Mouse (Mus musculus) adrenal gland, adult 8-10 months (tissue): ENCODE measurements around the gene Gpx7. TPM values are rescaled to one million over a fixed set of nuclear protein-coding genes. Genes with fewer than 3 reads are reported as not detected.
A peak's percentile ranks its signal among the peaks of the same experiment; 100 is the strongest.
"Not testable (repeated sequence)": the region's sequence is repeated elsewhere in the genome, so short reads cannot be mapped to it uniquely, and the experiment has no call there.

Source experiments
- DNase-seq: peaks from one replicate; pipeline ENCODE4 v3.0.0; 2022
- total RNA-seq, 4 experiments: library from RNA; stranded (reverse); gene quantifications; 2 replicates each; pipeline ENCODE4 v1.2.4; 2022

Gene Gpx7
- total RNA-seq, 4 experiments from 2014 or later, result 5.5 to 8.7 (median 7.0) TPM

DNA sequence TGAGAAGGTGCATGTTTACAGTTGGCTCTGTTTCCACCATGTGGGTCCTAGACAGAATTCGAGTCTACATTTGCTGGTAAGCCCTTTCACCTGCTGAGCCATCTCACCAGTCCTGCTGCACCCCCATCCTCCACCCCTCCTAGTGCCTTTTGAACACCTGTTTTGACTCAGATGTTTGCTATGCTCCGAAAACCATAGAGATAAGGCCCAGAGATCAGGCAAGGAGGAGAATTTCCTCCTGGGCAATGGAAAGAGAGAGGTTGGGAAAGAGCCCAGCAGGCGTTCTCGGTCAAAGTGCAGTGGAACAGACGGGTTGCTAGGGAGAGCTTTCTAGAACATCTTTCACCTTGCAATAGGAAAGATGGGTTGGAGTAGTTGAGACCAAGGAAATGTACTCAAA, 15.6 kb downstream of the Gpx7 start:
- DNase-seq, result no peak

- no peak for DNase-seq
Observed at GRCm38 (mm10) chr4:108388741-108389140, 18.0 kb downstream of the Gpx7 start.

DNA sequence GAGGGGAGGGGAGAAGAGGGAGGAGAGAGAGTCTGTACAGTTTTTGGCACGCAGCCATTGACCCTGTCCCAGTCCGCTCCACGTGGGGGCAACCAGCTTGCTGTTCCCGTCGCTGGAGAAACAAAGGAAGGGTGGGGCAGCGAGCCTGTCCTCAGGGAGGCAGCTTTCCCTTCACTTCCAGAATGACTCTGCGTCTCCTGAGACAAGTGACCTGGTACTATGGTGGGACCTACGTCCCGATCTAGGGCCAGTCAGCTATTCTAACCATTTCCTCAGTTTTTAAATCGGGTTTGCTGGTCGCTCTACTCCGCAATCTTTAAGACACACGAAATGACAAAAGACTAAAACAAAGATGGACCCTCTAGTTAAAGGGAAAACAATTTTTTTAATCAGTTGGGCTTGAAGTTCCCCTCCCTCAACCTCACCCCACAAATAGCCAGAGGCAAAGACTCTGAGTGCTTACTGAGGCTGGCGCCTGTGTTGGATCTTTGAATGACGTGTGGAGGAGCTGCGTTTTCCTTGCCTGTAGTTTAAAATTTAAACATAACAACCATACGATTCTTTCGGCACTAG, 19.0 kb downstream of the Gpx7 start:
- DNase-seq, result peak; percentile 42

DNA sequence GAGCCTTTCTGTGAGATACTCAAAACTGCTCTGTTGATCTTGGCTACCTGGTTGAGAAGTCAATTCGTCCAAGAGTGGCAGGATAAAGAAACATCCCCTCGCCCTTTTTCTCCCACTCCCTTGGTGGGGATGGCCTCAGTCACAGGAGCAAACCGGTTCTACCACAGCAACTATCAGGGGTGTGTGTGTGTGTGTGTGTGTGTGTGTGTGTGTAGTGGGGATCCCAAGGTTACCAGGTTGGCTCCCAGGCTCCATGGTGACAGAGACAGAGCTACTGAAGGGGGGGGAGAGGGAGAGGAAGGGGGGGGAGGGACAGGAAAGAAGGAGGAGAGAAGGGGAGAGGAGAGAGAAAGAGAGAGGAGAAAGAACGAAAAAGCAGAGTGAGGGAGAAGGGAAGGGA, 19.7 kb downstream of the Gpx7 start:
- DNase-seq, result no peak

GRCm38 (mm10) chr4:108386087-108386486, 20.7 kb downstream of the Gpx7 start:
- no peak for DNase-seq

DNA sequence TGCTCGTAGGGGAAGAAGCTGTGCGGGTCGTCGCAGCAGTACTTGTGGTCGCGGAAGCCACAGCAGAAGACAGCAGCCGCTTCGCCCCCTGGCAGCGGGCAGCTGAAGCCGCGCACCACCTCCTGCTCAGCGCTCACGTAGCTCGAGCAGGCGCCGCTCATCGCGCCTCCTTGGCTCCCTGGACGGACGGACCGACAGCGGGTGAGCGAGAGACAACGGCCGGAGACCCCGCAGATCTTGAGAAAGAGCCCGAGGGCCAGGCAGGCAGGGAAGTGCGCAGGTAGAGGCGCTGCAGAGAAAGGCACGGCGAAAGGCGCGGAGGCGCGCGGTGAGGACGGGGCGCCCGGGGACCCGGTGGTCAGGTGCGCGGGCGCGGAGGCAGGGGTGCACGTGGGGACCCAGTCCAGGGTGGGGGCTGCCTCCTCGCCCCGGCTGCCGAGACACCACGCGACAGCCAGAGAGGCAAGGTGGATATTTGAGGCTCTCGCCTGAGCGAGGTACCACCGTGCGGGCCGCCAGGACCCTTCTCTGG, 23.5 kb downstream of the Gpx7 start, which contains the start of gene Shisal2a:
Shisal2a (minus strand) TSS at position 167 of the 532 bp plus-strand sequence.
- no peak for DNase-seq

- DNase-seq, result no peak
Observed at GRCm38 (mm10) chr4:108380146-108380545, 26.6 kb downstream of the Gpx7 start.

GRCm38 (mm10) chr4:108379476-108379875, 27.3 kb downstream of the Gpx7 start:
- DNase-seq, result no peak

DNA sequence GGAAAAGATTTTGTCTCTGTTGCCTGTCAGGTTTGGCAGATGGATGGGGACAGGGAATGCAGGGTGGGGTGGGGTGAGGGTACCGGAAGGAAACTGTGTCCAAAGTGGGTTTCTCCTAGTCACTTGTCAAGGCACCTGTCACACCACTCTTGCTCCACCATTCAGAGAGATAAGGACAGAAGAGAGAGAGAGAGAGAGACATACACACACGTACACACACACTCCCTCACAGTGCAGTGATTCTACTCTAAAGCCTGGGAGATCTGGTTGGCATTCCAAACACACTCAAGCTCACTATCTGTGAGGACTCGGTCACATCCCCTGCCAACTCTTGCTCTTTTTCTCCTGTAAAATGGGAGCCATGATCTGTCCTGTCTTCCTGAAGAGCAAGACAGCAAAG, 34.6 kb downstream of the Gpx7 start:
- no peak for DNase-seq

DNA sequence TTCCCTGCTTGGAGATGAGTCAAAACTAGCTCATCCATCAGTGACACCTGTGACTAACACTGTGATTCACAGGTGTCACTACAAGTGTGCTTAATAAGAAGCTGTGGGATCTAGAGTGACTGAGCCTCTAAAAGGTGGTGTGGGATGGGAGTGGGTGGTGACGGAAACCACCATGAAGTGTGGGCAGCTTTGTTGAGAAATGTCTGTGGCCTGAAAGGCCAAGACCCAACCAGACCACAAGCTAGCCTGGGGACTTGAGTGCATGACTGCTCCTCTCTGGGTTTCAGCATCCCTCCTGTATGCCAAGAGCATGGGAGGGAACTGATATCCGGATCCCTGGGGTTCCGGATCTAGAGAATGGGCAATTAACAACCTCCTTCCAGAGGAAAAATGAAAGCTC, 35.3 kb downstream of the Gpx7 start:
- DNase-seq, result no peak

DNA sequence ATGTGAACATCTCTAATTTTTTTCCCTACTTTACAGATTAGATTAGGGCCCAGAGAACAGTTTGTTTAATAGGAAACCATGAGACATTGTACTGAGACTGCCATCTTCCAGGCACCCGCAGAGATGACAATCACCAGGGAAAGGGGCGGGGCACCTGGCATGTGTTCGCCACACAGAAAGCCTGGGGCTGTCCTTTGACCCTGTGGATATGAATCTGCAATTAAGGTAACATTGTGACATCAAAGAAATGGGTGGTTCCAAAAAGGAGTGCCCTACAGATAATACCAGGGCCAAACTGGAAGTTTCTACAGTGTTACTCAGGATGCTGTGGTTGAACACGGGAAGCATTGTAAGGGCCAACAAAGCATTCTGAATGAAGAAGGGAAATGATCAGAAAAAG, 36.4 kb downstream of the Gpx7 start:
- DNase-seq, result no peak

- no peak for DNase-seq
Observed at GRCm38 (mm10) chr4:108369254-108369653, 37.5 kb downstream of the Gpx7 start.

DNA sequence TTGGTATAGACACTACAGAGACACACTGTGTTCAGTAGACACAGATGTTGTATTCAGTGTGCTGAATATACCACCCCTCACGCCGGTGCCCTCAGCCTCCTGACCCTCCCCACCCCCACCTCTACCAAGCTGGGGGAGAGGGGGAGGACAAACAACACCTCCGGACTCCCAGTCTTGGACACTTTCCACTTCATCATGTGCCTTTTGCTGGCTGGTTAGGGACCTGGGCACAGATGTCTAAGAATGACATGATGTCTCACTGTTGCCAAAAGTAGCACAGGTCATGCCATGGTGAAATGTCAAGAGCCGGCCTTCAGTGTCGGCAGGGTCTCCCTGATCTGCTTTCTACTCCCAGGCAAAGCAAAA, 42.7 kb downstream of the Gpx7 start:
- no peak for DNase-seq

- DNase-seq, result no peak
Observed at GRCm38 (mm10) chr4:108363355-108364110, 43.2 kb downstream of the Gpx7 start.

DNA sequence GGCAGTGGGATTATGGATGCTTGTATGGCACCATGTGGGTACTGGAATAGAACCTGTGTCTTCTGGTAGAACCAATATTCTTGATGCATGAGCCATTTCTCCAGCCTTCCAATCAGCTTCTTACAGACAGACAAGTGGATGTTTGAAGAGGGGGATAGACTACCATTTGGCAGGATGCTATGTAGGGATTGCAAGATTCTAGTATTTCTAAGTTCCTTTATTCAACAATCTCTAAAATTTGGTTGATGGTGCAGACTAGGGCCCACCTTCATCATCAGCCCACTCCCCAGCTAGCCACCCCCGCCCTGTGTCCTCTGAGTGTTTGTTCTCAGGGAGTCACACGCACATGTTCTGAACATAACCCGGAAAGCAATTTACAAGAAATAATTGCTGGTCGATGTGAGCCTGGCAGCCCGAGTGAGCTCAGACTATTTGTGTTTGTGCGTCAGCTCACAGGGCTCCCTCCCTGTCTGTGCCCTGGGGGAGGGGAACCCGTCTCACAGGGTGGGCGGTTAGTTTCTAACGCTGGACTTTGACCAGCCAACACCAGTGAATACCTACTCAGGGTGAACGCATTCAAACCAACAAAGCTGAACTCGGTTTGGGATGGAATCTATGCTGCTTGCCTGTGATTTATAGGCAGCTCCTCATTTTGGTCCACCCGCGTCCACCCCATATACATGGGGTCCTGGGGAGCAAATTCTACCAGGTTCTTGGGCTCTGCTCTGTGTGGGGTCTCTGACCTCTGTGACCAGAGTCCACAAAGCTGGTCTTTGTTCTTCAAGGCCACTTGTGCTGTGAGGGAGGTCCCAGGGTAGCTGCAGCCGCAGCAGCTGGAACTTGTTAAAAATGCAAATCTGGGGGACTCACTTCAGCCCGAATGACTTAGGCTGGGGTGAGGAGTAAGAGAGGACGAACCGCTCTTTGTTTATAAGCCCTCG, 44.2 kb downstream of the Gpx7 start:
- DNase-seq, result no peak

DNA sequence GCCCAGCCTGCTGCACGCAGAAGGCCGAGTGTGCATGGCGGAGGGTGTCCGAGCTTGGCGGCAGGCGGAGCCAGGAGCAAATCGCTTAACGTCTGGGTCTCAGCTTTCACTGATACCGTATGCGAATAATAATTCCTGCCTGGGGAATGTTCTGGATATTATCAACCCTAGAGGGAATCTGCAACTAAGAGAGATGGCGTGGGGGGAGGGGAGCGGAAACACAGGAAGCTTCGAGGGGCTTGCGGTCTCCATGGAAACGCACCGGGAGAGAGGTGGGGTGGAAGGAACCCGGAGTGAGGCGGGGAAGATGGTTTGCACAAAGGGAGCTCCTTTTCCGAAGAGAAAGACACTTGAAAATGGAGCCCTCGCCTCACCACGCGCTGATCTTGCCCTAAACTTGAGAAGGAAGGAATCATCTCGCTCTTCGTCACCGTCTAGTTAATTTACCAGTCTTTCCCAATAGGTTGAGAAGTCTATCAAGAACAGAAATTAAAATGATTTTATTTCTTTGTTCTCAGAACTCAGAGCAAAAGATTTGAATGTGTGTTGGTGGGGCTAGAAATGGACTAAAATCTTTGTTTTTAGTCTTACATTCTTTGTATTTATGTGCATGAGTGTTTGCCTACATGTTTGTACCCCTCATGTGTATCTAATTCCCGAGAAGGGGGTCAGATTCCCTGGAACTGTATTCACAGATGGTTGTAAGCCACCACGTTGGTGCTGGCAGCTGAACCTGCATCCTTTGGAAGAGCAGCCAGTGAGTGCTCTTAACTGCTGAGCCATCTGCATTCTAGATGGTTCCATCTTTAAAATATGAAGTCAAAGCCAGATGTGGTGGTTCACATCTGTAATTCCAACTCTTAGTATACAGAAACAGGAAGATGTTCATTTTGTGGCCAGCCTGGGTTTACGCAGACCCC, 46.4 kb downstream of the Gpx7 start:
- DNase-seq, result no peak

DNA sequence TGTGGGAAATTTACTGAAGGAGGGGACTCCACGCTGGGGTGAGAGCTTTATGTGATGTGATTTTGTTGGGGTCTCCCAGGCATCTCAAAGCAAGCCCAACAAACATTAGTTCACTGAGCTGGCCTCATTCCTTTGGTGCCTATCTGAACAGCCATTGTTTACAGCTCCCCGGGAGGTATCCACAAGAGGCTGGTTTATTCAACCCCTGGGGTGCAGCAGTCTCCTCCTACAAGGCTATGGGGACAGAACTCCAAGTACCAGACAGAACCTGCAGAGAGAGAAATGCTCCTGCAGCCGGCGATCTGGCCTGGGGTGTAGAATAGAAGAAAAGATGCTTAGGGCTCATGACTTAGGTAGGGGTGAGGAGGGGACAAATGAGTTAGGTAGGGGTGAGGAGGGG, 48.3 kb downstream of the Gpx7 start:
- DNase-seq, result no peak

- DNase-seq, result no peak
Observed at GRCm38 (mm10) chr4:108357458-108357857, 49.3 kb downstream of the Gpx7 start.

DNA sequence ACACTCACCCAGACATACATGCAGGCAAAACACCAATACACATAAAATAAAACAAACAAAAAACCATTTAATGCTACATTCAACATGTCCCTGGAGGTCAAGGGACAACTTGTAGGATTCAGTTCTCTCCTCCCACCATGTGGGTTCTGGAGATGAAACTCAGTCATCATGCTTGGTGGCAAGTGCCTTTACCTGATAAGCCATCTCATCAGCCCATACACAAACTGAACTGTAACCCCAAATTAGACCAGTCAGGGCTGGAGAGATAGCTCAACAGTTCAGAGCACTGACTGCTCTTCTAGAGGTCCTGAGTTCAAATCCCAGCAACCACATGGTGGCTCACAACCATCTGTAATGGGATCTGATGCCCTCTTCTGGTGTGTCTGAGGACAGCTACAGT, 53.2 kb downstream of the Gpx7 start:
- DNase-seq, result not testable (repeated sequence)

DNA sequence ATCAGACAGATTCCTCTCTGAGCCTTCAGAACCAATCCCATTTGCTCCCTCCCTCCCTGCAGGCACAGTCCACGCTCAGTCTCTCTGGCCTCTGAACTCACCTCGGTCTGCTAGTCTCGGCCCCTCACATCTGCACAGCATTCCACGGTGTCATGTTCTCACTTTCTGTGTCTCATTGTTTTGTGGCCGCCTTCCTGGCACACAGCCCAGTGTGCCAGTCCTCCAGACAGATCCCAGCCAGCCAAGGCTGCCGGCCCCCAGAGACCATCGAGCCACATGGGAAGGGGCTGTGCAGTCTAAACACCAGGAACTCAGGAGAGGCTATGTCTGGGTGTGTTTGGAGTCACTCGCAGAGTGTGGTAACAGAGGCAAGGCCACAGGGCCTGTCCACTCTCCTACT, 55.9 kb downstream of the Gpx7 start:
- DNase-seq, result no peak
